Mouse (Mus musculus) small intestine, adult 2 months (tissue): ENCODE data around the gene Arpp21.

Source experiments
- CTCF ChIP-seq: fragments of 200-500 bp; IDR thresholded peaks from 2 replicates; pipeline ENCODE4 v1.5.1; 2012; ENCODE audit warnings: low read depth, mild to moderate bottlenecking, control low read depth, inconsistent platforms, low read length, moderate library complexity, mixed read lengths; ENCODE audit not compliant: insufficient replicate concordance, insufficient read length; ENCODE audit errors: extremely low read depth
- POLR2A ChIP-seq: fragments of 200-500 bp; IDR thresholded peaks from 2 replicates; pipeline ENCODE4 v1.6.1; 2012; ENCODE audit warnings: low read depth, mild to moderate bottlenecking, control low read depth, inconsistent platforms, low read length, moderate library complexity

- TF ChIP-seq POLR2A (no peak), CTCF (no peak)
Observed at GRCm38 (mm10) chr9:112177569-112177968, 58.2 kb downstream of the Arpp21 start.
